Mouse (Mus musculus) liver, embryonic 13.5 days (tissue): Measurements from ENCODE around the gene Tbc1d20. TPM values are rescaled to one million over a fixed set of nuclear protein-coding genes. Genes with fewer than 3 reads are reported as not detected.

Experiments used
- ATAC-seq: fragments of 200-750 bp; cut with Nextera tagmentation; 2 replicates; pipeline ENCODE4 v1.8.0; 2017; ENCODE audit warnings: low read depth, mild to moderate bottlenecking, moderate number of reproducible peaks, moderate library complexity
- DNase-seq: peaks from one replicate; pipeline ENCODE4 v3.0.0; 2022
- H3K27ac ChIP-seq: fragments of 300-500 bp; sonication (generic); 2 replicates; pipeline ENCODE4 v1.5.1; 2015; ENCODE audit warnings: moderate library complexity, mild to moderate bottlenecking, inconsistent platforms
- H3K27me3 ChIP-seq: fragments of 300-500 bp; sonication (generic); 2 replicates; pipeline ENCODE4 v1.6.1; 2015; ENCODE audit warnings: mild to moderate bottlenecking, inconsistent platforms
- H3K36me3 ChIP-seq: fragments of 300-500 bp; sonication (generic); 2 replicates; pipeline ENCODE4 v1.6.1; 2015; ENCODE audit warnings: mild to moderate bottlenecking, inconsistent platforms
- H3K4me1 ChIP-seq: fragments of 300-500 bp; sonication (generic); replicated peaks from 2 replicates; pipeline ENCODE4 v1.6.1; 2015; ENCODE audit warnings: inconsistent platforms
- H3K4me2 ChIP-seq: fragments of 300-500 bp; sonication (generic); 2 replicates; pipeline ENCODE4 v1.6.1; 2015; ENCODE audit warnings: inconsistent platforms, mild to moderate bottlenecking, moderate library complexity
- H3K4me3 ChIP-seq: fragments of 300-500 bp; sonication (generic); replicated peaks from 2 replicates; pipeline ENCODE4 v1.5.1; 2015; ENCODE audit warnings: mild to moderate bottlenecking, inconsistent platforms
- H3K9ac ChIP-seq: fragments of 300-500 bp; sonication (generic); 2 replicates; pipeline ENCODE4 v1.6.1; 2015; ENCODE audit warnings: mild to moderate bottlenecking, inconsistent platforms
- H3K9me3 ChIP-seq: fragments of 300-500 bp; sonication (generic); replicated peaks from 2 replicates; pipeline ENCODE4 v1.6.1; 2016; ENCODE audit warnings: inconsistent platforms
- WGBS: fragments of 180-500 bp; shearing (Covaris S2); methylation state at CpG from one replicate; pipeline ENCODE4 v1.1.7; 2015; ENCODE audit not compliant: insufficient replicate concordance; 5-methylcytosine and 5-hydroxymethylcytosine counted together
- polyA plus RNA-seq: library from polyadenylated mRNA; unstranded; fragments of >200 nt; fragmentation: Nextera tagmentation; extraction: Ambion mirVana; gene quantifications from 2 replicates; pipeline ENCODE4 v1.2.1, GENCODE M21; 2015

Tbc1d20 gene
- polyA plus RNA-seq, 1 experiment from 2014 or later = 10.9 TPM

DNA sequence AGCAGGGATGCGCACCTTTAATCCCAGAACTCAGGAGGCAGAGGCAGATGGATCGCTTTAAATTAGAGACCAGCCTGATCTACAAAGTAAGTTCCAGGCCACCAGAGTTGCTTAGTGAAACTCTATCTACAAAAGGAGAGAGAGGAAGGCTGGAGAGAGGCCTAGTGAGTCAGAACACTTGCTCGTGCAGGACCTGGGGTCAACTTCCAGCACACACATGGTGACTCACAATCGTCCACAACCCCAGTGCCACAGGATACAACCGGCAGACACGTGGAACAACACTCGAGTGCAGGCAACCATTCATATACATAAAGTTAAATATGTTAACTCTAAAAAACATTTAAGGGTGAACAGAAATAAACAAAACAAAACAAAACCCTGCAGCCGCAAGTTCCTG lies 33.0 kb downstream of the Tbc1d20 start:
- H3K4me2 ChIP-seq = no peak overlapping the region
- peaks cover 83% of the 10 kb centered on the region for H3K36me3 ChIP-seq
- H3K9ac ChIP-seq = no peak overlapping the region
- H3K27me3 ChIP-seq = no peaks in the 10 kb centered on the region
- WGBS = 82% methylated on average over 8 of the region's 8 CpGs
- ATAC-seq (no peak), DNase-seq (no peak)
- no peaks in the 10 kb centered on the region for H3K9me3 ChIP-seq
- no peak overlapping the region for H3K4me3 ChIP-seq
- H3K27ac ChIP-seq = no peak overlapping the region
- H3K4me1 ChIP-seq = peaks cover 34% of the 10 kb centered on the region

DNA sequence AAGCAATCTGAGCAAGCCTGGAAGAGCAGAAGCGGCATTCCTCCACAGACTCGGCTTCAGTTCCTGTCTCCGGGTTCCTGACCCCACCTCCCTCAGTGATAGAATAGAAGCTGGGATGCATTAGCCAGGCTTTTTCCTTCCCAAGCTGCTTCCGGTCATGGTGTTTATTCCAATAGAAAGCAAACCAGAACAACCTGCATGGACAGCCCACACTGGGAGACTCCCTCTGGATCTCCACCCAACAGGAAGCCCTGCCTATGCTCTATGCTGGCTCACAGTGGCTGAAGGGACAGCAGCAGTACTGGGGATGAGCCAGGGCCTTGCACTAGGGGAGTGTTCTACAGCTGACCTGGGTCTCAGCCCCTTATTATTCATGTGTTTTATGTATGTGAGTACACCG lies 34.4 kb downstream of the Tbc1d20 start:
- 79% methylated on average over 5 of the region's 5 CpGs for WGBS
- no peak overlapping the region for H3K4me2 ChIP-seq
- peaks cover 38% of the 10 kb centered on the region for H3K4me1 ChIP-seq
- DNase-seq (no peak), ATAC-seq (no peak)
- no peaks in the 10 kb centered on the region for H3K9me3 ChIP-seq
- peaks cover 69% of the 10 kb centered on the region for H3K36me3 ChIP-seq
- no peaks in the 10 kb centered on the region for H3K27me3 ChIP-seq
- no peak overlapping the region for H3K4me3 ChIP-seq
- no peak overlapping the region for H3K9ac ChIP-seq
- H3K27ac ChIP-seq = no peak overlapping the region

DNA sequence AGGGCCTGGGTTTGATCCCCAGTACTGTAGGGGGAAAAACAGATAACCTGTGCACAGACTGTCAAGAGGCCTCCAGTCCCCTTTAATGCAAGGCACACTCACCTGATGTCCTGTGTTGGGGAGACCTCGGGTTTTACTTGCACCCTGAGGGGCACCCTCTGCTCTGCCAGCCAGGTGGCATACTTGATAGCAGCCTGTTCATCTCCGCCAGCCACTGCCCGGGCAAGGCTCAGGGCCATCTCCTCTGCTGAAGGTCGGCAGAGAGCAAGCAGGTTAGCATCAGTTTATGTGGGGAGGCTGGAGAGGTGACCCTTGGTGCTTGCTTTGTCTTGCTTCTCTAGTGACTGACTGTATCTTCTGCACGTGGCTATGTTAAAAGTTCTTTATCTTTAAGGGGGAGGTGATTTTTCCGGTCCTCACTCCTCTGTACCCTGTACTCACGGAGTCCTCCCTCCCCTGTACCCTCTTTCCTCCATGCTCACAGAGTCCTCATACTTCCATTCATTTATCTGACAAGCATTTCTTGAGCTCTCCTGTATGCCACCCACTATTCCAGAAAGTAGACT lies 37.3 kb downstream of the Tbc1d20 start:
- H3K27me3 ChIP-seq = 0 out of 2 replicates have a peak, but pooled peaks cover 4% of the 10 kb centered on the region
- peak overlapping the region; percentile 92 for H3K27ac ChIP-seq
- H3K4me2 ChIP-seq = peak overlapping the region; percentile 92
- peak overlapping the region; percentile 92 for H3K9ac ChIP-seq
- H3K36me3 ChIP-seq = peaks cover 40% of the 10 kb centered on the region
- H3K4me3 ChIP-seq = peak overlapping the region; percentile 92
- no peaks in the 10 kb centered on the region for H3K9me3 ChIP-seq
- peak; percentile 14 for ATAC-seq
- peaks cover 53% of the 10 kb centered on the region for H3K4me1 ChIP-seq
- 18% methylated on average over 7 of the region's 7 CpGs for WGBS
- DNase-seq = peak; percentile 34

DNA sequence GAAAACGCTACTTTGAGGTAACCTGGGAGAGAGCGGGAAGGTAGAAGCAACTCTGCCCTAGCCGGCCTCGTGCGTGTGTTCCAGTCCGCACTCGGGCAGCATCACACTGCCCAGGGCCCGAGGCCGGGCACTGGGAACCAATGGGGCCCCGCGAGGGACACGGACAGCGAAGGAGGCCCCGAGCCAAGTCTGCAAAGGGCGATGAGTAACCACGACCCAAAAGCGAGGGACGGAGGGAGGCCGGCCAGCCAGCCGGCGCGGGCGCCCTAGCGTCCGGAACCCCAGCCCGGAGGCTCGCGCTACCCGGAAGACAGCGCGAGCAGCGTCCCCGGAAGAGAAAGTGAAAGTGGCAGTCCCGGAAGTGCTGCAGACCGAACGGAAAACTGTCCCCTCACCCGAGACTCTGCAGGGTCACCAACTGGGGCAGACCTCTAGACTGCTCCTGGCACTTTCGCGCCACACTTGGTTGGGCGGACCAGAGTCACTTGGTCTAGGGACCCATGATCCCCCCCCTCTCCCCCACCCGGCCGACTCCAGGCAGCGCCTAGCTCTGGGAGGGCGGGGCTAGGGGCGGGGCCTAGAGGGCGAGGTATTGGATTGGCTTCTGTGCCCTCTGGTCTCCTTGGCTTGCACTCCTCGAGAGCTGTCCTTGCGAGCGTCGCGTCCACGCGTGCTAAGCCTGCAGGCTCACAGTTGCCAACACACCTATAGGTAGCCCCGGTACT lies 38.6 kb downstream of the Tbc1d20 start, which contains the start of gene Rbck1:
Gene Rbck1 (minus strand): TSS at position 553 of the 725 bp plus-strand sequence.
- H3K9me3 ChIP-seq = no peaks in the 10 kb centered on the region
- peak within 1 kb of the TSS; percentile 92 for H3K27ac ChIP-seq
- H3K36me3 ChIP-seq = peaks cover 27% of the 10 kb centered on the region
- DNase-seq (peak; percentile 85), ATAC-seq (peak; percentile 94)
- H3K4me2 ChIP-seq = peak within 1 kb of the TSS; percentile 92
- peaks cover 53% of the 10 kb centered on the region for H3K4me1 ChIP-seq
- peak within 1 kb of the TSS; percentile 92 for H3K4me3 ChIP-seq
- peak within 1 kb of the TSS; percentile 92 for H3K9ac ChIP-seq
- 0 out of 2 replicates have a peak, but pooled peaks cover 4% of the 10 kb centered on the region for H3K27me3 ChIP-seq
- under 1% methylated on average over 54 of the region's 54 CpGs for WGBS

DNA sequence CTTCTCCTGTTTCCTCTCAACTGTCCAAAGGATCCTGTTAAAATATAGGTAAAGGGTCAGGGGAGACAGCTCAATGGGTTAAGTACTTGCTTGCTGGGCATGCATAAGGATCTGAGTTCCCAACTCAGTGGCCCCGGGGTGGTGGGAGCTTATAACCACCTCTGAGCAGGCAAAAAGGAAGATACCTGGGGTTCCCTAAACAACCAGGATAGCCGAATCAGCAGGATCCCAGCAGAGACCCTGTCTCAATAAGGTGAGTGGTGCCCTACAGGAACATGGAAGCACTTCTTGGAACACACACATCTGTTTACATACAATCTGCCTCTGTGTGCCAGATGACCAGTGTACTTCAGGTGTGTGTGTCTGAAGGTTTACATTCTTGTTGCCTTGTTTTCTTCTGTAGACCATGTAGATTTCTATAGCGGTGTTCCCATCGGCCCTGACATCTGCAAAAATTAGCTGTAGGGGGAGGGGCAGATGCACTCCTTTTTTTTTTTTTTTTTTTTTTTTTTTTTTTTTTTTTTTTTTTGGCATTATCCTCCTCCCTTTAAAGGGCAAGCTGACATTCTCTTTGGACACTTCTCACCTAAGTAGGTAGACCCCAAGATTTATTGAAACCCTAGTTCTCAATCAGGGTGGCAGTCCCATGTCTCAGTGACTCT lies 39.8 kb downstream of the Tbc1d20 start:
- 0 out of 2 replicates have a peak overlapping the region, but pooled peaks have one; percentile 22 for H3K9ac ChIP-seq
- H3K4me1 ChIP-seq = peaks cover 51% of the 10 kb centered on the region
- no peak for ATAC-seq
- H3K27me3 ChIP-seq = 0 out of 2 replicates have a peak, but pooled peaks cover 4% of the 10 kb centered on the region
- peak overlapping the region; percentile 92 for H3K4me2 ChIP-seq
- no peak for DNase-seq
- 62% methylated on average over 4 of the region's 4 CpGs for WGBS
- no peaks in the 10 kb centered on the region for H3K9me3 ChIP-seq
- H3K36me3 ChIP-seq = peaks cover 18% of the 10 kb centered on the region
- H3K27ac ChIP-seq = no peak overlapping the region
- H3K4me3 ChIP-seq = no peak overlapping the region

DNA sequence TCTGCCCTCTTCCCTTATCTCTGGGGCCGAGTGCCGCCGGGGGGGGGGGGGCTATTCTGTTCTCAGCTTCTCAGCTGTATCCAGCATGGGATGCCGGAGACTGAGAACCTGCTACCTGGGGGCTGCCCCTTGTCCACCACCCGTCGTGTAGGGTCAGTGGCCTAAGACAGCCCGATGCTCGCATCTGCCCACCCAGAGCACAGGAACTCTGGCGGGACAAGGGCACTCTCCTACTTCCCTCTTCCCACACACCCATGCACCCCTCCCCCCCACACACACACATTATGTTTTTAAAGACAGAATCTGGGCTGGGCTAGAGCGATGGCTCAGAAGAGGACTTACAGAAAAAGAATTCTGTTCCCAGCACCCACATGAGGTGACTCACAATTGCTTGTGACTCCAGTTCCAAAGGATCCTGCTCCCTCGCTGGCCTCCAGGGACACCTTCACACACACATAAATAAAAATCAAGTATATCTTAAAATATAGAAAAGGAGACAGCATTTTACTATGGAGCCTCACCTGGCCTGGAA lies 41.7 kb downstream of the Tbc1d20 start:
- no peaks in the 10 kb centered on the region; the same call in 1 of the 2 replicates for H3K36me3 ChIP-seq
- no peak overlapping the region for H3K4me2 ChIP-seq
- no peak overlapping the region for H3K27ac ChIP-seq
- DNase-seq = no peak
- H3K9me3 ChIP-seq = no peaks in the 10 kb centered on the region
- H3K4me3 ChIP-seq = no peak overlapping the region
- H3K9ac ChIP-seq = no peak overlapping the region
- peaks cover 32% of the 10 kb centered on the region for H3K4me1 ChIP-seq
- H3K27me3 ChIP-seq = 0 out of 2 replicates have a peak, but pooled peaks cover 8% of the 10 kb centered on the region
- no peak for ATAC-seq
- WGBS = 25% methylated on average over 10 of the region's 11 CpGs

DNA sequence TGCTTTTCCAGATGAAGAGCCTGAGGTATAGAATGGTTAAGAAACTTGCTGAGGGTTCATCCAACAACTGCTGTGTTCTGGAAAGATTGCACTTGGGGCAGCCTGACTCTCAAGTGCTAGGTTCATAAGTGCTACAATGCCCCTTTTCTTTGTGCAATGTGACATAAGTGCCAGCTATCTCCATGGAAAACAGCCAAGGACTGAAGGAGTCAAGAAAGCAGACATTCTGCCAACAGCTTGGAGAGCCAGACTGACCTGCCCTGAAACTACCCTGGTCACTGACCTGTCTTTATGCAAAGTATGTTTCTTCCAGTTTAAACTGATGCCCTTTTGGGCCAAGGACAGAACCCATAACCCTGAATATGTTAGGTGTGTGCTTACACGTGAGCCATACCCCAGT lies 43.2 kb downstream of the Tbc1d20 start:
- H3K27ac ChIP-seq = no peak overlapping the region
- WGBS = 62% methylated on average over 1 of the region's 1 CpGs
- peaks cover 19% of the 10 kb centered on the region for H3K4me1 ChIP-seq
- no peak overlapping the region for H3K4me3 ChIP-seq
- DNase-seq (no peak), ATAC-seq (no peak)
- H3K4me2 ChIP-seq = no peak overlapping the region
- 0 out of 2 replicates have a peak, but pooled peaks cover 8% of the 10 kb centered on the region for H3K27me3 ChIP-seq
- no peak overlapping the region for H3K9ac ChIP-seq
- H3K9me3 ChIP-seq = no peaks in the 10 kb centered on the region
- no peaks in the 10 kb centered on the region for H3K36me3 ChIP-seq

DNA sequence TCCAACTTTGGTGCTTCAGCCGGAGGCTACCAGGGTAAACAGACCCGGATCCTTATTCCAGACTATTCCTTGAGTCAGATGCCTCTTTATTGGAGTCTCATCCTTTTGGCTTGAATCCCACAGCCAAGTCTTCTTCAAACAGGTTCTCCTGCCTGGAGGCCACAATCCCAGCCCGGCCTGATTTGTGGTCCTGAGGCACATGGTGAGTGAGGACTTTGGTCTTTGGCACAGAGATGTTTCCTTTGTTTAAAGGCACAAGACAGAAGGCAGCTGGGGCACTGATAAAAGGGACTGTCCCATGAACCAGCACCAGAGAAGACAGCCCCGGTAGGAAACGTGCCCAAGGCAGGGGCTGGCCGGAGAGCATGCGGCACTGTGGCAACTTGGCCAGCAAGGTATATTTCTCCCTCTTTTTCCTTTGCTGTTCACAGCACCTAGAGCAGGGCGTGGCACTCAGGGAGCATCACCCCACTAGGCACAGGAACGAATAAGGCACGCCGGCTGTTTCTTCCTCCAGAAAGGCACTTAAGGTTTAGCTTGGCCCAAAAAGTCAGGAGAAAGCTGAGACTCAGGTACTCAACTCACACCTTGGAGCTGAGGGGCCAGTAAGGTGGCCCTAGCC lies 44.1 kb downstream of the Tbc1d20 start:
- Histone ChIP-seq H3K4me1 (peaks cover 19% of the 10 kb centered on the region), H3K4me3 (no peak overlapping the region), H3K27me3 (0 out of 2 replicates have a peak, but pooled peaks cover 8% of the 10 kb centered on the region), H3K36me3 (no peaks in the 10 kb centered on the region), H3K9ac (no peak overlapping the region), H3K9me3 (no peaks in the 10 kb centered on the region), H3K27ac (no peak overlapping the region), H3K4me2 (no peak overlapping the region)
- ATAC-seq = no peak
- DNase-seq = no peak
- 77% methylated on average over 11 of the region's 11 CpGs for WGBS

DNA sequence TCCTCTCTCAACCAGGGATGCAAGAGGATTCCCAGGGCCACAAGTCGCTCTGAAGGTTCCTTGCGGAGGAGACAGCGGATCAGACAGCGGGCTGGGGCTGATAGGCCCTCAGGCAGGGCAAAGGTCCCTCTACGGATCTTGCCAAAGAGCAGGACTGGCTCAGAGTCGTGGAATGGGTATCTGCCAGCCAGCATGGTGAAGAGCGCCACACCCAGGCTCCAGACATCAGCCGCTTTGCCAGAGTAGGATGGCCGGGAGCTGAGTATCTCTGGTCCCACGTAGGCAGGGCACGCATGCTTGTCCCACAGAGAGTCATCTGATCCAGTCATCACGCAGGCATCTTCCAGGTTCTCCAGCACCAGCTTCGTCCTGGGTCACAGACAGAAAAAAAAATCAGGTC lies 44.7 kb downstream of the Tbc1d20 start:
- no peaks in the 10 kb centered on the region for H3K36me3 ChIP-seq
- ATAC-seq (no peak), DNase-seq (no peak)
- peaks cover 19% of the 10 kb centered on the region for H3K4me1 ChIP-seq
- 0 out of 2 replicates have a peak, but pooled peaks cover 11% of the 10 kb centered on the region for H3K27me3 ChIP-seq
- H3K4me3 ChIP-seq = no peak overlapping the region
- H3K4me2 ChIP-seq = no peak overlapping the region
- no peak overlapping the region for H3K9ac ChIP-seq
- H3K9me3 ChIP-seq = no peaks in the 10 kb centered on the region
- H3K27ac ChIP-seq = no peak overlapping the region
- 80% methylated on average over 13 of the region's 13 CpGs for WGBS

DNA sequence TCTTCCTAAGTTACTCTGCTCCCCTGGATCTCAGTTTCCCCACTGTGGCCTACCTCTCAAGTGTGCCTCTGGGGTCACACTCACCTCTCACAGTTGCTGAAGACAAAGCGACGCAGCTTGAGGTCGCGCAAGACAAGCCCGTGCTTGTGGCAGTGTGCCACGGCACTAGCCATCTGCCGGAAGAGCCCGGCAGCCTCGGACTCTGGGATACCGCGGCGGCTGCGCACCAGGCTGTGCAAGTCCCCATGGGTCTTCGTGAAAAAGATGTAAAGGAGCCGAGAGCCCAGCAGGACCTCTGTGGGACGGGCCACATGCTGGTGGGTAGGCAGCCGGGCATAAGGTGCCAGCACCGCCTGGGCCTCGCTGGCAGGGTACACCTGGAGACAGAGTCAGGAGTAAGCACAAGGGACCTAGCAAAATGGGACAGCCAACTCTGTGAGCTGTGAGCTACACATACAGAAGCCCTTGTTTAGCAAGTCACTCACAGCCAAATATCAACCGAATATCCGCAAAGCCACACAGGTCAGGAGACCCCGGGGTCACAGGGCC lies 46.1 kb downstream of the Tbc1d20 start:
- H3K36me3 ChIP-seq = no peaks in the 10 kb centered on the region
- no peak for DNase-seq
- H3K27ac ChIP-seq = no peak overlapping the region
- H3K4me3 ChIP-seq = no peak overlapping the region
- WGBS = 84% methylated on average over 22 of the region's 22 CpGs
- no peak overlapping the region for H3K9ac ChIP-seq
- no peaks in the 10 kb centered on the region for H3K9me3 ChIP-seq
- H3K4me2 ChIP-seq = no peak overlapping the region
- no peak for ATAC-seq
- peaks cover 26% of the 10 kb centered on the region for H3K4me1 ChIP-seq
- 0 out of 2 replicates have a peak, but pooled peaks cover 7% of the 10 kb centered on the region for H3K27me3 ChIP-seq
